Mouse (Mus musculus): ENCODE measurements at regions not wholly inside any gene's neighbourhood (a gene's known extent, or its start where the extent isn't known, plus 50 kb on each side); places are given as distances from the start of the nearest gene placed in this dataset.

DNA sequence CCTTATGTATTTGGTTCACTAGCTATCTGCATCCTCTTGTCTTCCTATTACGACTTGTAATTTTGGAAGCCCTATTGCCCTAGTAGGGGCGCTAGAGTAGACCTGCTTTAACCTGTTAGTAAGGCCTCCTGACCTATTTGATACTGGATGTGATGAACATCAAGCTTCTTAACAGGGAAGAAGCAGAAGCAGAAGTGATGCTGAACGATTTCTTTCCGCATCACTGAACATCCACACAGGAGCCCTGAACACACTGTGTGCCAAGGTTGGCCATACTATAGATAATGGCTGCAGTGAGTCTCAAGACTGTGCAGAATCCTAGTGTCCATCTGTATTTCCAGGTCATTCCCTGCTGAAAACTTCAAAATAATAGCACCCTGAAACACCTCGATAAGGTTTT, 151.0 kb downstream of the Gm9733 start:
- TF ChIP-seq POLR2A (IDR thresholded peaks at IDR 0.05; ENCODE audit: low read depth, low read length) (no peak), CTCF (IDR thresholded peaks at IDR 0.05; ENCODE audit: extremely low read depth, insufficient read length, insufficient replicate concordance, low read depth, low read length) (no peak)

Measured in small intestine, adult 2 months (tissue).